Mouse (Mus musculus) liver, adult 10 weeks (tissue): Measurements from ENCODE around the gene Vmn1r107. TPM values are rescaled to one million over a fixed set of nuclear protein-coding genes. Genes with fewer than 3 reads are reported as not detected.

Experiments used
- polyA plus RNA-seq: library from polyadenylated mRNA; stranded (reverse); fragments of 350-450 nt; fragmentation: Illumina TruSeq; extraction: RNeasy Lipid Tissue Mini Kit (QIAGEN cat#74804); gene quantifications from one replicate; pipeline ENCODE4 v1.2.3, GENCODE M21; 2014; ENCODE audit warnings: low read depth, low replicate concordance

Gene Vmn1r107
- polyA plus RNA-seq, result not detected

DNA sequence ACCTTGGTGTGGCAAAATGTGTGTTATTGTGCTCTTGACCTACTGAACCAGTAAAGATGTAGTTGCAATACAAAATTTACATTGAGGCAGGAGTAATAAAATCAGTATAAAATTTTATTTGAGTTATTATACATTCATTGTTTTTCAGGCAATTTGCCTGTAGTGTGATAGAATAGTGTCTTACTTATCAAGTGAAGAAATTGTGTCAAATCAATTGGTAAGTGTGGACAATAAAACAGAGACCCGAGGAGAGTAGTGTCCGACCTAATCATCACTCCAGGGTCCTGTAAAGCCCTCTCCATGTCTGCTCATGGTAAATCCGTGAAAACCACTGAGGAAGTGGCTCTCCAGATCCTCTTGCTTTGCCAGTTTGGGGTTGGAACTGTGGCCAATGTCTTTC, at the start of gene Vmn1r107:
Gene Vmn1r107, plus strand, starts transcription at position 301 of the 400 bp plus-strand sequence.

GRCm38 (mm10) chr7:20703116-20703515, 34.4 kb downstream of the Vmn1r107 start, which contains the start of gene Vmn1r111:
Gene Vmn1r111 (minus strand): TSS chr7:20703216.

Other genes starting within 250 kb of the Vmn1r107 start
- gene Vmn1r101, start 226.3 kb upstream of the Vmn1r107 start, polyA plus RNA-seq, result not detected
- not detected for gene Gm10670, start 194.0 kb upstream of the Vmn1r107 start, polyA plus RNA-seq
- gene Vmn1r103, start 158.4 kb upstream of the Vmn1r107 start, polyA plus RNA-seq, result not detected
- gene Vmn1r104, start 135.1 kb upstream of the Vmn1r107 start, polyA plus RNA-seq, result not detected
- not detected for gene Gm5726, start 123.2 kb upstream of the Vmn1r107 start, polyA plus RNA-seq
- not detected for gene Gm4141, start 92.7 kb upstream of the Vmn1r107 start, polyA plus RNA-seq
- not detected for gene Gm4513, start 69.9 kb upstream of the Vmn1r107 start, polyA plus RNA-seq
- not detected for gene Vmn1r111, start 34.3 kb downstream of the Vmn1r107 start, polyA plus RNA-seq
- gene Gm10668, start 61.7 kb downstream of the Vmn1r107 start, polyA plus RNA-seq, result not detected
- gene Vmn1r112, start 102.3 kb downstream of the Vmn1r107 start, polyA plus RNA-seq, result not detected
- gene Vmn1r113, start 118.4 kb downstream of the Vmn1r107 start, polyA plus RNA-seq, result not detected
- not detected for gene Vmn1r114, start 143.3 kb downstream of the Vmn1r107 start, polyA plus RNA-seq
- gene Vmn1r115, start 176.1 kb downstream of the Vmn1r107 start, polyA plus RNA-seq, result not detected
- not detected for gene Vmn1r116, start 203.3 kb downstream of the Vmn1r107 start, polyA plus RNA-seq
- gene Vmn1r117, start 215.2 kb downstream of the Vmn1r107 start, polyA plus RNA-seq, result not detected
- not detected for gene Vmn1r118, start 243.4 kb downstream of the Vmn1r107 start, polyA plus RNA-seq